Mouse (Mus musculus): ENCODE data around the gene Rps8. TPM values are rescaled to one million over a fixed set of nuclear protein-coding genes. Genes with fewer than 3 reads are reported as not detected.

Gene Rps8
- polyA plus RNA-seq, 1 experiment: 3,482 TPM

DNA sequence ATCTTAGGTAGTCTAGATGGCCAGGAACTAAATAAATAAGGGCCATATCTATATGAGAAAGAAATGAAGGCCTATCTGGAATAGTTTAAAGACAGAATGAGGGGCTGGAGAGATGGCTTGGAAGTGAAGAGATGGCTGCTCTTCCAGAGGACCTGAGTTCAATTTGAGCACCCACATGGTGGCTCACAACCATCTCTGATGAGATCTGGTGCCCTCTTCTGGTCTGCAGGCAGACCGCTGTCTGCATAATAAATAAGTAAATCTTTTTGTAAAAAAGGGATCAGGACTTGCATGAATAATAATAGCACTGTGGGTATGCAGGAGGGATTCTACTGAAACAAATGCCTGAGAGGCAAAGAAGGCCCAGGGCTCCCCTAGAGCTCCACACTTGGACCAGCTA, 42.8 kb downstream of the Rps8 start:
- Histone ChIP-seq H3K79me3 (ENCODE audit: low read depth) (no peaks in the 10 kb centered on the region), H3K79me2 (ENCODE audit: control insufficient read depth, insufficient read depth) (no peaks in the 10 kb centered on the region), H3K27me3 (ENCODE audit: control insufficient read depth, insufficient read depth, insufficient read length) (no peaks in the 10 kb centered on the region), H3K4me3 (ENCODE audit: insufficient read depth, poor library complexity, severe bottlenecking) (no peak overlapping the region), H3ac (ENCODE audit: control insufficient read depth, insufficient read length, low read depth) (no peak overlapping the region), H3K36me3 (ENCODE audit: control insufficient read depth, insufficient read depth) (peaks cover 3% of the 10 kb centered on the region)
- TF ChIP-seq MAX (IDR thresholded peaks at IDR 0.05) (no peak), FOSL1 (IDR thresholded peaks at IDR 0.05; ENCODE audit: insufficient read depth, low read length, poor library complexity, severe bottlenecking) (no peak), MYOD1 (IDR thresholded peaks at IDR 0.05; ENCODE audit: control insufficient read depth, insufficient read length, low read depth) (no peak), CEBPB (IDR thresholded peaks at IDR 0.05; ENCODE audit: low read depth) (no peak), USF1 (IDR thresholded peaks at IDR 0.05; ENCODE audit: low read depth) (no peak), CTCF (IDR thresholded peaks at IDR 0.05; ENCODE audit: control insufficient read depth, insufficient read depth, insufficient read length) (no peak), MYOG (IDR thresholded peaks at IDR 0.05; ENCODE audit: control insufficient read depth, extremely low read depth, insufficient read length) (no peak)

GRCm38 (mm10) chr4:117110985-117111384, 45.1 kb downstream of the Rps8 start:
- Histone ChIP-seq H3K79me3 (ENCODE audit: low read depth) (no peaks in the 10 kb centered on the region), H3K36me3 (ENCODE audit: control insufficient read depth, insufficient read depth) (no peaks in the 10 kb centered on the region)

GRCm38 (mm10) chr4:117110249-117110648, 45.8 kb downstream of the Rps8 start:
- H3K4me3 ChIP-seq (ENCODE audit: insufficient read depth, poor library complexity, severe bottlenecking): no peak overlapping the region
- no peaks in the 10 kb centered on the region for H3K79me2 ChIP-seq (ENCODE audit: control insufficient read depth, insufficient read depth)
- H3ac ChIP-seq (ENCODE audit: control insufficient read depth, insufficient read length, low read depth): no peak overlapping the region
- no peaks in the 10 kb centered on the region for H3K27me3 ChIP-seq (ENCODE audit: control insufficient read depth, insufficient read depth, insufficient read length)
- H3K36me3 ChIP-seq (ENCODE audit: control insufficient read depth, insufficient read depth): no peaks in the 10 kb centered on the region
- no peaks in the 10 kb centered on the region for H3K79me3 ChIP-seq (ENCODE audit: low read depth)
- TF ChIP-seq CTCF (IDR thresholded peaks at IDR 0.05; ENCODE audit: control insufficient read depth, insufficient read depth, insufficient read length) (no peak), MYOG (IDR thresholded peaks at IDR 0.05; ENCODE audit: control insufficient read depth, extremely low read depth, insufficient read length) (no peak), FOSL1 (IDR thresholded peaks at IDR 0.05; ENCODE audit: insufficient read depth, low read length, poor library complexity, severe bottlenecking) (no peak), MAX (IDR thresholded peaks at IDR 0.05) (no peak), USF1 (IDR thresholded peaks at IDR 0.05; ENCODE audit: low read depth) (no peak), MYOD1 (IDR thresholded peaks at IDR 0.05; ENCODE audit: control insufficient read depth, insufficient read length, low read depth) (no peak), CEBPB (IDR thresholded peaks at IDR 0.05; ENCODE audit: low read depth) (no peak)

More at GRCm38 (mm10) chr4:117110985-117111384, 45.1 kb downstream of the Rps8 start:
- no peaks in the 10 kb centered on the region for H3K79me2 ChIP-seq (ENCODE audit: control insufficient read depth, insufficient read depth)
- no peaks in the 10 kb centered on the region for H3K27me3 ChIP-seq (ENCODE audit: control insufficient read depth, insufficient read depth, insufficient read length)
- H3K4me3 ChIP-seq (ENCODE audit: insufficient read depth, poor library complexity, severe bottlenecking): no peak overlapping the region
- no peak overlapping the region for H3ac ChIP-seq (ENCODE audit: control insufficient read depth, insufficient read length, low read depth)
- TF ChIP-seq USF1 (IDR thresholded peaks at IDR 0.05; ENCODE audit: low read depth): no peak
- TF ChIP-seq MYOG (IDR thresholded peaks at IDR 0.05; ENCODE audit: control insufficient read depth, extremely low read depth, insufficient read length): no peak
- no peak for TF ChIP-seq CEBPB (IDR thresholded peaks at IDR 0.05; ENCODE audit: low read depth)
- TF ChIP-seq MAX (IDR thresholded peaks at IDR 0.05): no peak
- no peak for TF ChIP-seq MYOD1 (IDR thresholded peaks at IDR 0.05; ENCODE audit: control insufficient read depth, insufficient read length, low read depth)
- TF ChIP-seq CTCF (IDR thresholded peaks at IDR 0.05; ENCODE audit: control insufficient read depth, insufficient read depth, insufficient read length): no peak
- TF ChIP-seq FOSL1 (IDR thresholded peaks at IDR 0.05; ENCODE audit: insufficient read depth, low read length, poor library complexity, severe bottlenecking): no peak

GRCm38 (mm10) chr4:117109330-117109729, 46.7 kb downstream of the Rps8 start:
- Histone ChIP-seq H3K4me3 (ENCODE audit: insufficient read depth, poor library complexity, severe bottlenecking) (no peak overlapping the region), H3K79me3 (ENCODE audit: low read depth) (no peaks in the 10 kb centered on the region), H3K36me3 (ENCODE audit: control insufficient read depth, insufficient read depth) (no peaks in the 10 kb centered on the region), H3ac (ENCODE audit: control insufficient read depth, insufficient read length, low read depth) (no peak overlapping the region), H3K27me3 (ENCODE audit: control insufficient read depth, insufficient read depth, insufficient read length) (no peaks in the 10 kb centered on the region), H3K79me2 (ENCODE audit: control insufficient read depth, insufficient read depth) (no peaks in the 10 kb centered on the region)
- TF ChIP-seq MYOG (IDR thresholded peaks at IDR 0.05; ENCODE audit: control insufficient read depth, extremely low read depth, insufficient read length) (no peak), FOSL1 (IDR thresholded peaks at IDR 0.05; ENCODE audit: insufficient read depth, low read length, poor library complexity, severe bottlenecking) (no peak), MAX (IDR thresholded peaks at IDR 0.05) (no peak), CEBPB (IDR thresholded peaks at IDR 0.05; ENCODE audit: low read depth) (no peak), USF1 (IDR thresholded peaks at IDR 0.05; ENCODE audit: low read depth) (no peak), MYOD1 (IDR thresholded peaks at IDR 0.05; ENCODE audit: control insufficient read depth, insufficient read length, low read depth) (no peak), CTCF (IDR thresholded peaks at IDR 0.05; ENCODE audit: control insufficient read depth, insufficient read depth, insufficient read length) (no peak)

GRCm38 (mm10) chr4:117108524-117108849, 47.6 kb downstream of the Rps8 start:
- no peak overlapping the region for H3ac ChIP-seq (ENCODE audit: control insufficient read depth, insufficient read length, low read depth)
- no peaks in the 10 kb centered on the region for H3K27me3 ChIP-seq (ENCODE audit: control insufficient read depth, insufficient read depth, insufficient read length)
- H3K79me3 ChIP-seq (ENCODE audit: low read depth): no peaks in the 10 kb centered on the region
- no peaks in the 10 kb centered on the region for H3K79me2 ChIP-seq (ENCODE audit: control insufficient read depth, insufficient read depth)
- no peaks in the 10 kb centered on the region for H3K36me3 ChIP-seq (ENCODE audit: control insufficient read depth, insufficient read depth)
- no peak for TF ChIP-seq MAX (IDR thresholded peaks at IDR 0.05)
- no peak for TF ChIP-seq FOSL1 (IDR thresholded peaks at IDR 0.05; ENCODE audit: insufficient read depth, low read length, poor library complexity, severe bottlenecking)
- TF ChIP-seq USF1 (IDR thresholded peaks at IDR 0.05; ENCODE audit: low read depth): no peak
- TF ChIP-seq MYOG (IDR thresholded peaks at IDR 0.05; ENCODE audit: control insufficient read depth, extremely low read depth, insufficient read length): no peak
- TF ChIP-seq CEBPB (IDR thresholded peaks at IDR 0.05; ENCODE audit: low read depth): no peak
- no peak overlapping the region for H3K4me3 ChIP-seq (ENCODE audit: insufficient read depth, poor library complexity, severe bottlenecking)

Data from C2C12 (cell line).